Mouse (Mus musculus): Measurements from ENCODE around the gene Slc35f6. TPM values are rescaled to one million over a fixed set of nuclear protein-coding genes. Genes with fewer than 3 reads are reported as not detected.

The Slc35f6 gene
- polyA plus RNA-seq, 1 experiment from 2014 or later, result 24.4 TPM

GRCm38 (mm10) chr5:30638041-30638440 lies 9.7 kb upstream of the Slc35f6 start:
- WGBS, result 3% methylated on average over 6 of the region's 6 CpGs
- no peak for ATAC-seq (ENCODE audit: insufficient number of reproducible peaks, insufficient read depth, low FRiP score, low TSS enrichment)
- Histone ChIP-seq H3K36me3 (no peaks in the 10 kb centered on the region), H3K4me3 (no peak overlapping the region), H3K27me3 (no peaks in the 10 kb centered on the region), H3K9me3 (no peaks in the 10 kb centered on the region), H3K4me2 (replicated peaks) (no peak overlapping the region), H3K27ac (no peak overlapping the region), H3K9ac (no peak overlapping the region), H3K4me1 (no peaks in the 10 kb centered on the region; the same call in 1 of the 2 replicates)

DNA sequence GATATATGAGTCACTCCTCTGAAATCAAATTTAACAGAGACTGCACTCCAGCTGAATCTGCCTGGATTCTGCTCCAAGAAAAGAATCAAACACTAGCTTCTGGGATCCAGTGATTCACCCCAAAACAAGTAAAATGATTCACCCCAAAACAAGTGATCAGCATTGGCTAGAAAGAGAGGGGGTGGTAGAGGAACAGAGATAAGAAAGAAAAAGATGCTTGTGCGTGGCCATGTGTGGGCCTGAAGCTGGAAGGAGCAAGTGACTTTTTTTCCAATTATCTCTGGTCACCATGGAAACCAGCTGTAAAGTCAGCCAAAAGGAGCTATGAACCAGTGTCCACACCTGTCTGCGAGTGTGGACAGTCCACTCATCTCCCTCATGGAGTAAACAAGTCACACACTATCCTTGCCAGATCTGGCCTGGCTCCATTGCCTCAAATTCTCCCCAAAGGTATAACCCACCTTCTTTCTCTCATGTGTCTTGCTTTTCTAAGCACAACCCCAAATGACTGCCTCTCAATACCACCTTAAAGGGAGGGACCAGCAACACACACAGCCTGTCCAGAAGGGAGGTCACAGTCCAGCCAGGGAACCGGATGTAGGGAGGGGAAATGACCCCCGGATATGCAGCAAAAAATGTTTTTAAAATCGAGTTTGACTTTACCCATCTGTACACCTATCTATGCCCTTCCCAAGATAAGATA lies 4.1 kb upstream of the Slc35f6 start:
- no peak overlapping the region for H3K9ac ChIP-seq
- 62% methylated on average over 5 of the region's 5 CpGs for WGBS
- ATAC-seq (ENCODE audit: insufficient number of reproducible peaks, insufficient read depth, low FRiP score, low TSS enrichment), result no peak

GRCm38 (mm10) chr5:30646036-30646435 lies 1.7 kb upstream of the Slc35f6 start:
- Histone ChIP-seq H3K9ac (no peak overlapping the region), H3K4me2 (replicated peaks) (no peak overlapping the region), H3K27ac (no peak overlapping the region), H3K4me3 (no peak overlapping the region), H3K4me1 (peaks cover 16% of the 10 kb centered on the region), H3K36me3 (no peaks in the 10 kb centered on the region), H3K9me3 (no peaks in the 10 kb centered on the region), H3K27me3 (no peaks in the 10 kb centered on the region)
- ATAC-seq (ENCODE audit: insufficient number of reproducible peaks, insufficient read depth, low FRiP score, low TSS enrichment), result no peak
- 86% methylated on average over 2 of the region's 2 CpGs for WGBS

More for the DNA sequence above, 4.1 kb upstream of the Slc35f6 start:
- H3K9me3 ChIP-seq, result no peaks in the 10 kb centered on the region
- H3K36me3 ChIP-seq, result no peaks in the 10 kb centered on the region
- no peak overlapping the region for H3K4me3 ChIP-seq
- H3K4me2 ChIP-seq (replicated peaks), result no peak overlapping the region
- peaks cover 9% of the 10 kb centered on the region for H3K4me1 ChIP-seq
- no peak overlapping the region for H3K27ac ChIP-seq
- no peaks in the 10 kb centered on the region for H3K27me3 ChIP-seq

GRCm38 (mm10) chr5:30647396-30647795 lies 337 bp upstream of the Slc35f6 start:
- Histone ChIP-seq H3K27me3 (no peaks in the 10 kb centered on the region), H3K4me1 (peaks cover 16% of the 10 kb centered on the region), H3K9me3 (no peaks in the 10 kb centered on the region), H3K4me3 (peak overlapping the region; percentile 79), H3K36me3 (0 out of 2 replicates have a peak, but pooled peaks cover under 1% of the 10 kb centered on the region), H3K4me2 (replicated peaks) (peak overlapping the region; percentile 91), H3K27ac (peak overlapping the region; percentile 57; the same call in 1 of the 2 replicates), H3K9ac (peak overlapping the region; percentile 67)
- ATAC-seq (ENCODE audit: insufficient number of reproducible peaks, insufficient read depth, low FRiP score, low TSS enrichment), result no peak; the same call in 1 of the 2 replicates
- 16% methylated on average over 9 of the region's 9 CpGs for WGBS

DNA sequence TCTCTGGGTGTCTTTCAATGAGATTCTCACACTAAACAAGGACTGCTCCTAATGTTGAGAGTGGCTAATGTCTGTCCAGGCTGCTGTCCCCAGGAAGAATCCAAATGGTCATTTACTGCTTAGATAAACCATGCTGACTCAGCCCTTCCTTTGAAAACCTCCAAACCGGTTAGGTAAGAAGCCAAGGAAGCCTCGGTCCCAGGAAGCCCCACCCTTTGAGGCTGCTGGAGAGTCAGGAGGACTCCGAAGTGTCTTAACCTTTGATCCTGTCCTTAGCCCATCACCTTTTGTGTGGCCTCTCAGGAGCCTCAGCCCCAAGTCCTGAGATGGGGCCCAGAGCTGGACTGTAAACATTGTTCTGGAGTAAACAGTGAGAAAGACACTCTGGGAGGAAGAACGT lies 1.8 kb downstream of the Slc35f6 start:
- H3K4me2 ChIP-seq (replicated peaks), result no peak overlapping the region
- no peaks in the 10 kb centered on the region for H3K27me3 ChIP-seq
- peaks cover 16% of the 10 kb centered on the region for H3K4me1 ChIP-seq
- no peak overlapping the region for H3K9ac ChIP-seq
- peaks cover 12% of the 10 kb centered on the region; the same call in 1 of the 2 replicates for H3K36me3 ChIP-seq
- H3K9me3 ChIP-seq, result no peaks in the 10 kb centered on the region
- no peak overlapping the region for H3K4me3 ChIP-seq
- ATAC-seq (ENCODE audit: insufficient number of reproducible peaks, insufficient read depth, low FRiP score, low TSS enrichment), result no peak
- WGBS, result 66% methylated on average over 4 of the region's 4 CpGs
- H3K27ac ChIP-seq, result no peak overlapping the region

- ATAC-seq (ENCODE audit: insufficient number of reproducible peaks, insufficient read depth, low FRiP score, low TSS enrichment), result no peak
These were observed 3.0 kb downstream of the Slc35f6 start for GRCm38 (mm10) chr5:30650756-30651155.

DNA sequence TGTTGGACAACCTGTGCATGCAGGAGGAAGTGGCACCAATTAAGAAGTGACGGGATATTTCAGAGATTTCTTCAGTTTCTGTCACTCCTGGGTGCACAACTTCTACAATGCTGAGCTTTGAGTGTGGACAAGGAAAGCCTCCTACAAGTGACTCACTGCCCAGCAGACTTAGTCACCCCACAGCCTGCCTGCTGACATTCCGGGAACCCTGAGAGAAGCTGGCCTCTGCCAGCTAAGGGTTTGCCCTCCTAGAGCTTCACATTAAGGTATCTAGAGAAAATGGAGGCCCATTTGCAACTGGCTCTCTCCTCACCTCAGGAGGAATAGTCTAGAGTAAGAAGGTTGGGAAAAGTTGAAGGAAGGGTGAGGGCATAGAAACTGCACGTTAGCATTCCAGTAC lies 3.8 kb downstream of the Slc35f6 start:
- peaks cover 30% of the 10 kb centered on the region for H3K36me3 ChIP-seq
- H3K27ac ChIP-seq, result no peak overlapping the region
- no peak overlapping the region for H3K4me3 ChIP-seq
- no peak for ATAC-seq (ENCODE audit: insufficient number of reproducible peaks, insufficient read depth, low FRiP score, low TSS enrichment)
- no peak overlapping the region for H3K9ac ChIP-seq
- H3K4me1 ChIP-seq, result peaks cover 16% of the 10 kb centered on the region
- H3K4me2 ChIP-seq (replicated peaks), result no peak overlapping the region
- H3K27me3 ChIP-seq, result no peaks in the 10 kb centered on the region
- no peaks in the 10 kb centered on the region for H3K9me3 ChIP-seq
- WGBS, result 84% methylated on average over 3 of the region's 3 CpGs

More at GRCm38 (mm10) chr5:30650756-30651155, 3.0 kb downstream of the Slc35f6 start:
- Histone ChIP-seq H3K4me2 (replicated peaks) (no peak overlapping the region), H3K27me3 (no peaks in the 10 kb centered on the region), H3K4me1 (peaks cover 16% of the 10 kb centered on the region), H3K9ac (no peak overlapping the region), H3K4me3 (no peak overlapping the region), H3K9me3 (no peaks in the 10 kb centered on the region), H3K36me3 (peaks cover 22% of the 10 kb centered on the region), H3K27ac (no peak overlapping the region)
- 79% methylated on average over 3 of the region's 3 CpGs for WGBS

- no peak overlapping the region for H3K9ac ChIP-seq
- H3K4me1 ChIP-seq, result peaks cover 10% of the 10 kb centered on the region
- no peak overlapping the region for H3K4me2 ChIP-seq (replicated peaks)
- H3K9me3 ChIP-seq, result no peaks in the 10 kb centered on the region
- 83% methylated on average over 6 of the region's 6 CpGs for WGBS
- peaks cover 41% of the 10 kb centered on the region for H3K36me3 ChIP-seq
- no peaks in the 10 kb centered on the region for H3K27me3 ChIP-seq
- no peak for ATAC-seq (ENCODE audit: insufficient number of reproducible peaks, insufficient read depth, low FRiP score, low TSS enrichment)
- no peak overlapping the region for H3K27ac ChIP-seq
- H3K4me3 ChIP-seq, result no peak overlapping the region
These were observed 5.5 kb downstream of the Slc35f6 start for GRCm38 (mm10) chr5:30653246-30653645.

DNA sequence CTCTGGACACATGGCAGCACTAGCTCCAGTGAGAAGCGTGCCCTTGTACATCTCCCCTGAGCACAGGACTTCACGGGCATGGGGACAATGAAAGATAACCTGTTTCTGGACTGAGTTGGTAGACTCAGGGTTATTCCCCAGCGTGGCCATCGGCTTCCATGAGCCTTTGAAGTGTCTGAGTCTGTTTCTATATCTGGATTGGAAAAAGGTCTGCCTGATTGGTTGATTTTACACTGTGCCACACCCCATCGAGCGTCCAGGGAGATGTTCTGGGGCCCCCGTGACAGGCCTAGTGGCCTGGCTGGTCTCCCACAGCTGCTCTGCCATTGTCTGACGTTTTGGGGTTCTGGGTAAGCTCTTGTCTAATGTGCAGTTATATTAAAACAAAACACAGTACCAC lies 7.3 kb downstream of the Slc35f6 start:
- no peak for ATAC-seq (ENCODE audit: insufficient number of reproducible peaks, insufficient read depth, low FRiP score, low TSS enrichment)
- H3K27ac ChIP-seq, result no peak overlapping the region
- H3K9ac ChIP-seq, result no peak overlapping the region
- no peak overlapping the region for H3K4me3 ChIP-seq
- H3K4me1 ChIP-seq, result no peaks in the 10 kb centered on the region
- 82% methylated on average over 8 of the region's 8 CpGs for WGBS
- H3K9me3 ChIP-seq, result no peaks in the 10 kb centered on the region
- H3K36me3 ChIP-seq, result peaks cover 41% of the 10 kb centered on the region
- H3K4me2 ChIP-seq (replicated peaks), result no peak overlapping the region
- H3K27me3 ChIP-seq, result no peaks in the 10 kb centered on the region

DNA sequence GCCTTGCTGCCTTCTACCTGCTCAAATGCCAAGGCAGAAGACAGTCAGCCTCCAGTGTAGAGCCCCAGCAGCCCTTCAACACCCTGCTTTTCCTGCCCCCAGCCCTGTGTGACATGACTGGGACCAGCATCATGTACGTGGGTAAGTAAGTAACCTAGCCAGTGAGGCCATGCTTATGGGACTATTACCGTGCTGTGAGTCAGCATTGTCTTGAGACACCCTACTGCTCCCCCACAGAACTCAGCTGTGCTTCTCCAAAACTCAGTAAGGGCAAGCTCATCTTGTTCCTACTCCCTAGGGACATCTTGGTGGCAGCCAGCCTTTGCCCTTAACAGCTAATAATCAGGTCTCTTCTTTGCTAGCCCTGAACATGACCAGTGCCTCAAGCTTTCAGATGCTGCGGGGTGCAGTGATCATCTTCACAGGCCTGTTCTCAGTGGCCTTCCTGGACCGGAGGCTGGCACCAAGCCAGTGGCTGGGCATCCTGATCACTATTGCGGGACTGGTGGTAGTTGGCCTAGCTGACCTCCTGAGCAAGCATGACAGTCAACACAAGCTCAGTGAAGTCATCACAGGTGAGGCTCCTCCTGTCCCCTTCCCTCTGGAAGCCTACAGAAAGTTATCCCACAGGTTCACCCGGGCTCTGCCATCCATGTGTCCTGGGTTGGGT lies 7.9 kb downstream of the Slc35f6 start:
- Histone ChIP-seq H3K9ac (no peak overlapping the region), H3K27ac (no peak overlapping the region), H3K4me1 (no peaks in the 10 kb centered on the region), H3K36me3 (peaks cover 41% of the 10 kb centered on the region), H3K4me3 (no peak overlapping the region), H3K9me3 (no peaks in the 10 kb centered on the region), H3K27me3 (no peaks in the 10 kb centered on the region), H3K4me2 (replicated peaks) (no peak overlapping the region)
- WGBS, result 87% methylated on average over 6 of the region's 6 CpGs
- ATAC-seq (ENCODE audit: insufficient number of reproducible peaks, insufficient read depth, low FRiP score, low TSS enrichment), result no peak

DNA sequence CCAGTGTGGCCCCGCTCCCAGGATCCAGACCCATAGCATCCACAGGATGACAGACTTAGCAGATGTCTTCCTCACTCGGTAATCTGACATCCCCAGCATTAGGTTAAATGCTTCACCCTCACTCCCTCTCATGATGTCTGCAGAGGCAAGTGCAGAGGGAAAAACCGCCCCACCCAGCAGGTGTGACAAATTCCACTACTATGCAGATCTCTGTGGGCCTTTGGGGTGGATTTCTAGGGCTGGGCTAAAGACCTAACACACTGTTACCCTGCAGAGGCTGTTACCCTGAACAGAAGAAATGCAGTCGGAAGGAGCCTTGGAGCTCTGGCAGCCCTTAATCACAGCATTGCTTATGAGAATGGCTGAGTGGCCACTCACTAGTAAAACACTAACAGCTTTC lies 11.3 kb downstream of the Slc35f6 start:
- no peaks in the 10 kb centered on the region for H3K27me3 ChIP-seq
- 88% methylated on average over 4 of the region's 4 CpGs for WGBS
- no peaks in the 10 kb centered on the region for H3K4me1 ChIP-seq
- H3K27ac ChIP-seq, result no peak overlapping the region
- ATAC-seq (ENCODE audit: insufficient number of reproducible peaks, insufficient read depth, low FRiP score, low TSS enrichment), result no peak
- H3K9ac ChIP-seq, result no peak overlapping the region
- H3K4me2 ChIP-seq (replicated peaks), result no peak overlapping the region
- H3K4me3 ChIP-seq, result no peak overlapping the region
- peaks cover 30% of the 10 kb centered on the region for H3K36me3 ChIP-seq
- H3K9me3 ChIP-seq, result no peaks in the 10 kb centered on the region

- H3K9me3 ChIP-seq, result no peaks in the 10 kb centered on the region
- no peak overlapping the region for H3K9ac ChIP-seq
- no peak overlapping the region for H3K4me3 ChIP-seq
- no peak for ATAC-seq (ENCODE audit: insufficient number of reproducible peaks, insufficient read depth, low FRiP score, low TSS enrichment)
- H3K36me3 ChIP-seq, result peaks cover 23% of the 10 kb centered on the region
- no peaks in the 10 kb centered on the region for H3K27me3 ChIP-seq
- 78% methylated on average over 1 of the region's 1 CpGs for WGBS
- no peak overlapping the region for H3K4me2 ChIP-seq (replicated peaks)
- H3K4me1 ChIP-seq, result no peaks in the 10 kb centered on the region
- no peak overlapping the region for H3K27ac ChIP-seq
These were observed 12.5 kb downstream of the Slc35f6 start for GRCm38 (mm10) chr5:30660278-30660677.
